Mouse (Mus musculus) lung, adult 10 weeks (tissue): Measurements from ENCODE around the gene Vmn1r69. TPM values are rescaled to one million over a fixed set of nuclear protein-coding genes. Genes with fewer than 3 reads are reported as not detected.

Experiments used
- polyA plus RNA-seq: library from polyadenylated mRNA; stranded (reverse); fragments of 350-450 nt; fragmentation: Illumina TruSeq; extraction: RNeasy Lipid Tissue Mini Kit (QIAGEN cat#74804); gene quantifications from one replicate; pipeline ENCODE4 v1.2.3, GENCODE M21; 2014; ENCODE audit warnings: low read depth, low replicate concordance; ENCODE audit not compliant: insufficient read depth

The Vmn1r69 gene
- not detected for polyA plus RNA-seq

GRCm38 (mm10) chr7:10613559-10613958 is at the start of gene Vmn1r69:
TSS of gene Vmn1r69 (minus strand) at chr7:10613659.

DNA sequence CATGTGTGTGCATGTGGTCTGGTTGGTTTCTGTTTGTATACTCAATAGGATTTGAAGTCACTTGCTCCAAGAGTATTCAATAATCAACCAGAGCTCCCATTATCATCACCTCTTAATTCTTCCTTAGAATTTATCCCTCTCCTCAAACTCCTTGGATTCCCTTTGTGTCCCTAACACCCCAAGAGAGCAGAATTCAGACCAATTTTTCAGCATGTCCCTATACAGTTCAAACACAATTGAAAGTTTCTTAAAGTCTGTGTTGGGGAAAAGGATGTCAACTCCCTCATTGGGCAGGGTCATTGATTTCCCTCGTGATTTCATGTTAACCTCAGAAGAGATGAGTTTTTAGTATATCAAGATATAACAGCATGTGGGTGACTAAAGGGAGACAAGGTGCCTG is 17.8 kb upstream of the Vmn1r69 start, which contains the start of gene Vmn1r70:
TSS of gene Vmn1r70 (plus strand) at position 301 of the 400 bp plus-strand sequence.

GRCm38 (mm10) chr7:10558385-10558784 is 55.1 kb downstream of the Vmn1r69 start, which contains the start of gene Vmn1r68:
TSS of gene Vmn1r68 (minus strand) at chr7:10558485.

Other genes with a start within 250 kb of the Vmn1r69 start
- gene Vmn1r67, start 170.3 kb downstream of the Vmn1r69 start, polyA plus RNA-seq: not detected
- gene Zik1, start 118.3 kb downstream of the Vmn1r69 start, polyA plus RNA-seq: 0.71 TPM
- gene Vmn1r68, start 55.2 kb downstream of the Vmn1r69 start, polyA plus RNA-seq: not detected
- gene Vmn1r70, start 17.9 kb upstream of the Vmn1r69 start, polyA plus RNA-seq: not detected
- gene Nlrp4b, start 74.1 kb upstream of the Vmn1r69 start, polyA plus RNA-seq: not detected
- gene Vmn1r71, start 140.7 kb upstream of the Vmn1r69 start, polyA plus RNA-seq: not detected